Mouse (Mus musculus) kidney, postnatal 4 days (tissue): ENCODE measurements around the gene Rnf220.

Experiments used
- DNase-seq, 2 experiments: peaks; one replicate each; pipeline ENCODE4 v3.0.0; 2021; ENCODE audit warnings: mixed read lengths in 2 of 2

Gene Rnf220

DNA sequence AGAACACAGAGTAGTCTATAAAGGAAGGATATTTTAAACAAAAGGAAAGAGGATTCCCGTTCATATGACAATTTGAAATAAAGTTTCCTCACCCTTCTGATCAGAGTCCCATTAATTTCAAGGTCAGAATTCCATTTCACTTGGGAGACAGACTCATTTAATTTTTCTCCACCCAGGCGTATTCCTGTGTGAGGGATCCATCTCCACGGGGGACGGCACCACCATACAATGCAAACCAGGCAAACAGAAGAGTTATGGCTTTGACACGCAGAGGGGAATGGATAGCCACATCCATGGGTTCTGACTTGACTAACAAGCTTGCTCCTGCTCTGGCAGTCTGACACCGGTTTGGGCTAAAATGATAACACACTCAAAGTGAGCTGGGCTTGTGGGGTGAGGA lies 9.4 kb downstream of the Rnf220 start:
- no peak for DNase-seq

- DNase-seq: no peak
Observed at GRCm38 (mm10) chr4:117486188-117486587, 10.7 kb downstream of the Rnf220 start.

DNA sequence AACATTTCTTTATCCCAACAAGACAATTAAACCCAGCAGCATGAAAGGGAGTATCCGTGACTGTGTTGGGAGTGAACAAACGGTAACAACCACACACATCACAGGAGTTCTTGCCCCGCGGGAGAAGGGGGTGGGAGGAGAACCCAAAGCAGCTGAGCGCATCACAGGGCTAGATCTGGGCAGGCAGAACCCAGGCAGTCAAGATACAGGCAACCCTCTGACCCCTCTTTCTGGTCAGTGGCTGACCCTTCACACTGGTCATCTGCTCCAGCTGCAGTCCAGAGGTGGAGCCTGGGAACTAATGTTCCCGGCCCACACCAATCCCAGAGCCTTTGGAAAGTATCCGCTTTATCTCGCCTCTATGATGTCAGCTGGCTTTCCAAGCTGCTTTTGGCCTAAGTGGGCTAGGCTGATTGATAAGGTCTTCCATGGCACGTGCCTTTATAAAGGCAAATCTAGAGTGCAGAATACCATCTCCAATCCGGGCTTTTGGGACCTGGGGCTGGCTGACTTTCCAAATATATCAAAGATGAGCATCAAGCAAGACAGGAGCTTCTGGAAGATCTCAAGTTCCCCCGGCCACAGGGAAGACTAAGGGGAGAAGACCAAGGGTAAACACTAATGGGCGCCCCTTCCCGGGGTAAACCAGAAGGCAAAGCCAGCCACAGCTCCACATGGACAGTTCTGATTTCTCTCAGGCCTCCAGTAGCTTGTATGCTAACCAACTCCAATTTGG lies 11.6 kb downstream of the Rnf220 start:
- no peak for DNase-seq

- peak; percentile 66 to 76 for DNase-seq
Observed at GRCm38 (mm10) chr4:117484256-117485044, 12.4 kb downstream of the Rnf220 start.

DNA sequence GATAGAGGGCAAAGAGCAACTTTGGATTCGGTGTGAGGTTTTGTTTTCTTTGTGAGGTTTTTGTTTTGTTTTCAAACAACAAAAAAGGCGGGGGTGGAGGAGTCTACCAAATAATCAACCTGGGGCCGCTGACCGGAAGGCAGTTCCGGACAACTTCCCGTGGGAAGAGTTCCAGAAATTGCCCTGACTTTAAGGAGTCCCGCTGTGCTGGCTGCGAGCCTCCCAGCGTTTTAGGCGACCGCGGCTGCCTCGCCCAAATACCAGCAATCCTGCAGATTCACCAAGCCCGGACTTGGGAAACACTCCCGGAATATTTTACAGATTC lies 13.0 kb downstream of the Rnf220 start:
- DNase-seq: peak; percentile 56 to 65

- no peak for DNase-seq
Observed at GRCm38 (mm10) chr4:117482103-117482502, 14.7 kb downstream of the Rnf220 start.

- no peak for DNase-seq
Observed at GRCm38 (mm10) chr4:117480611-117481445, 16.0 kb downstream of the Rnf220 start.

DNA sequence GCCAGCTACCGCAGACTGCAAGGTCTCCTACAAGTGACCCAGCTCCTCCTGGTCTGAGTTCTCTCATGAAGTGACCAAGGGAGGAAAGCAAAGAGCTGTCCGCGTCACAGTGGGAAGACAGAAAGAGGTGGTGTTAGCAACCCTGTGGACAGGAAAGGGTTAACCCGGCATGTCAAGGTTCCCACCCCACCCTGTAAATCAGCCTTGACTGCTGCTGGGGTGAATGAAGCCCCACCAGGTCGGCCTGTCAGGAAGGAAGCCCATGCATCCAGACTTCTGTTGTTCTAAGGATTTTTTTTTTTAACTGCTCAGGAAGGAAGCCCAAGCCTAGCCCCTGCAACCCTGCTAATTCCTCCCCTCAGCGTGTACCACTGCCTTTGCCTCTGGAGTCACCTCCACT lies 16.9 kb downstream of the Rnf220 start:
- DNase-seq: peak; percentile 17 to 41

- peak in 1 of 2 experiments; percentile 25 for DNase-seq
Observed at GRCm38 (mm10) chr4:117478101-117478673, 18.7 kb downstream of the Rnf220 start.

DNA sequence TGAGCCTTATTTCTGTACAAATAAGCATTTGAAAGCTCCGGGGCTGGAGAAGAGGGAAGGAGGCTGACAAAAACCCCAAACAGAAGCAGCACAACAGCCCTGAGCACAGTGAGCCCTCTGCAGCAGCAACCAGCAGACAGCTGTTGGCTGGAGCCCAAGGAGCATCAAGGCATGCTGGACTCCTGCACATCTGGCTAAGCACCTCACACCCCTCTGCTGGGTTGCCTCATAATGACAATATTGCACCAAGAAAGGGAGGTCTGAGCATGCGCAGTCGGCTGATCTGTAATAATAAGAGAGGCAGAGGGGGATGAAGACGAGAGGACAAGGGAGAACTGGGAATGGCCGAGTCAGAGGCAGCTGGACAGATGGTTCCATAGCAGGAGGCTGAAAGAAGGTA lies 19.5 kb downstream of the Rnf220 start:
- DNase-seq: peak; percentile 29 to 38

- DNase-seq: no peak
Observed at GRCm38 (mm10) chr4:117476777-117477176, 20.1 kb downstream of the Rnf220 start.

GRCm38 (mm10) chr4:117476355-117476754 lies 20.5 kb downstream of the Rnf220 start:
- no peak for DNase-seq

- no peak for DNase-seq
Observed at GRCm38 (mm10) chr4:117473985-117474354, 22.9 kb downstream of the Rnf220 start.

DNA sequence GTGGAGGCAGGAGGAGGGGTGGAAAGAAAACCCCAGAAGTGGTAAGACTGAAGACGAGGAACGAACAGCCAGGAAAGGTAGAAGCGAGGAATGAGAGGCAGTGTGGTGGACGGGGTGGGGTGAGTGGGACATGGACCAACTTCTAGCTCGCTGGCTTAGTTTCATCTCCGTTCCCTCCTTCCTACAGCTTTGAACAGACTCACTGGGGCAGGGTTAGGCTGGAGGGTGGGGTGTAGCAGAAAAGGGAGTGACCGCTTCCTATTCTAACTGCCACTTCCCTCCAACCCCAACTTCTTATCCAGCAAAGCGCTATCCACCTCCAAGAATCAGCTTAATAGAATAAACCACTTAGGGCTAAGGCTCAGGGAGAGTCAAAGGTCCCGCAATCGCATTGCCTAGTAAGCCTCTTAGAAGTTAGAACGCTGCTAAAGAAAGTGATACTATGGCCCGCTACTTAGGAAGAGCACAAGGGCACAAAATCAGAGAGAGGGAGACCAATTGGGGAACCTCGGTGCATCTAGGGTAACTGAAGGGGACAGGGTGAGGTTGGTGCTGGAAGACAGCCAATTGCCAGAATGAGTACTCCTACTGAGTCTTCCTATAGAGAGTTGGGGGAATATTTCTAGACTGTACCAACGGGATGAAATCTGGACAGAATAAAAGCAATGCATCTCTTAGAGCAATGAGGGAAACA lies 23.4 kb downstream of the Rnf220 start:
- no peak for DNase-seq

GRCm38 (mm10) chr4:117469471-117469870 lies 27.4 kb downstream of the Rnf220 start:
- no peak for DNase-seq

DNA sequence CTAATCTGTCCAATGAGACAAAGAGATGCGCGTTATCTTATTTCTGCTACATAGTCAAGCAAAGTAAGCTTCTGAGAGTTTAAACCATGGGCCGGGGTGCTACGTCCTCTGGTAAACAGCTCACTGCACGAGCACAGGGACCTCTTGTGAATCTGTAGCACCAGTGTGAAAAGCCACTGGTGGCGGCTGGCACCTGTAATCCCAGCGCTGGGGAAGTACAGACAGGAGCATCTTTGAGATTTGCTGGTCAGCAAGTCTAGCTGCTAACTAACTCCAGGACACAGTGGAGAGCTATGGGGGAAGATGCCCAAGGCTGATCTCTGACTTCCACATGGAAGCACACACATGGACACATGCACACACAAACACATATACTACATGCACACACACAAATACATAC lies 28.9 kb downstream of the Rnf220 start:
- DNase-seq: no peak

DNA sequence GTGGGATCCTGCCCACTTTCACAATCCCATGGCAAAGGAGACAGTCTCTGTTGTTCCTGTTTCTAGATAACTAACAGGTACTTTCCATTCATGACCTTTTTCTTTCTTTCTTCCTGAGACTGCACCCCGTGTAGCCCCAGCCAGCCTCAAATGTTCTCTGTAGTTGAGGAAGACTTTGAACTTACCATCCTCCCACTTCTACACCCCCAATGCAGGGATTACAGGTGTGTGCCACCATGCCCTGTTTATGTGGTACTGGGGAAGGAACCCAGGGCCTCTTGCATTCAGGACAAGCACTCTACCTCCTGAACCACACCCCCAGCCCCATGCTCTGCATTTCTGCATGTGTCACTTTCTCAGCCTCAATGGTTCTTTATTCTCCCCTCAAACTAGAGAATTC lies 47.7 kb downstream of the Rnf220 start:
- DNase-seq: no peak

- DNase-seq: no peak
Observed at GRCm38 (mm10) chr4:117447926-117448325, 48.9 kb downstream of the Rnf220 start.

GRCm38 (mm10) chr4:117445516-117446207 lies 51.2 kb downstream of the Rnf220 start:
- no peak for DNase-seq

DNA sequence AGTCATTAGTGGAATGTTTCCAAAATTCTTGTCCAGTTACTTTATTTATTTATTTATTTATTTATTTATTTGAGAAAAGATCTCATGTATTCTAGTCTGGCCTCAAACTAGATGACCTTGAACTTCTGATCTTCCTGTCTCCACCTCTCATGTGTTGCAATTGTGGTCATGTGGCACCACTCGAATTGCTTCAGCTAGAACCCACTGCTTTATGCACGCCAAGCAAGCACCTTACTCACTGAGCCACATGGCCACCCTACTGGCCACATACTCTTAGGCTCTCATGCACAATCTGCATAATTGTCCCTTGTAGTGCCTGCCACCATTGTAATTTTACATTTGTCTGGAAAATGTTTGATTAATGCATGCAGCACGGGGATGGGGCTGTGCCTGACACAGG lies 57.9 kb downstream of the Rnf220 start:
- DNase-seq: no peak

GRCm38 (mm10) chr4:117438064-117438463 lies 58.8 kb downstream of the Rnf220 start:
- no peak for DNase-seq
